Mouse (Mus musculus): ENCODE measurements around the gene Wfdc16.

Wfdc16 gene

GRCm38 (mm10) chr2:164638696-164639095 lies at the start of gene Wfdc16:
TSS of gene Wfdc16 (minus strand) at chr2:164638796.
- no peak for DNase-seq

GRCm38 (mm10) chr2:164684807-164685206 lies 46.2 kb upstream of the Wfdc16 start, which contains the start of gene Wfdc13:
TSS of gene Wfdc13 (plus strand) at chr2:164685107.
- no peak for DNase-seq

- no peak for DNase-seq
Measured at GRCm38 (mm10) chr2:164679906-164680305, 41.3 kb upstream of the Wfdc16 start.

- DNase-seq, result peak; percentile 49 to 50
Measured at GRCm38 (mm10) chr2:164678848-164679625, 40.4 kb upstream of the Wfdc16 start.

GRCm38 (mm10) chr2:164676916-164677685 lies 38.5 kb upstream of the Wfdc16 start:
- no peak for DNase-seq

- no peak for DNase-seq
Measured at GRCm38 (mm10) chr2:164676103-164676502, 37.5 kb upstream of the Wfdc16 start.

GRCm38 (mm10) chr2:164673987-164674386 lies 35.4 kb upstream of the Wfdc16 start, which contains the start of gene Wfdc11:
TSS of gene Wfdc11 (minus strand) at chr2:164674087.
- DNase-seq, result no peak

- DNase-seq, result no peak
Measured at GRCm38 (mm10) chr2:164670938-164671337, 32.3 kb upstream of the Wfdc16 start.

- no peak for DNase-seq
Measured at GRCm38 (mm10) chr2:164670261-164670660, 31.7 kb upstream of the Wfdc16 start.

- DNase-seq, result no peak
Measured at GRCm38 (mm10) chr2:164664851-164665250, 26.3 kb upstream of the Wfdc16 start.

GRCm38 (mm10) chr2:164656483-164656882 lies 17.9 kb upstream of the Wfdc16 start, which contains the start of gene Wfdc9:
TSS of gene Wfdc9 (minus strand) at chr2:164656583.
- no peak for DNase-seq

- DNase-seq, result peak; percentile 18 to 33
Measured at GRCm38 (mm10) chr2:164655858-164656257, 17.3 kb upstream of the Wfdc16 start, which contains the start of gene Wfdc10. TSS of gene Wfdc10 (plus strand) at chr2:164656046.

- DNase-seq, result no peak
Measured at GRCm38 (mm10) chr2:164641881-164642673, 3.5 kb upstream of the Wfdc16 start.

- DNase-seq, result no peak
Measured at GRCm38 (mm10) chr2:164641129-164641528, 2.5 kb upstream of the Wfdc16 start.

GRCm38 (mm10) chr2:164635266-164635665 lies 3.3 kb downstream of the Wfdc16 start:
- DNase-seq, result no peak

- DNase-seq, result no peak
Measured at GRCm38 (mm10) chr2:164621775-164622174, 16.8 kb downstream of the Wfdc16 start.

GRCm38 (mm10) chr2:164619050-164619449 lies 19.5 kb downstream of the Wfdc16 start:
- no peak for DNase-seq

- DNase-seq, result no peak
Measured at GRCm38 (mm10) chr2:164615386-164615785, 23.2 kb downstream of the Wfdc16 start.

- DNase-seq, result peak in 1 of 2 experiments; percentile 11
Measured at GRCm38 (mm10) chr2:164613471-164613870, 25.1 kb downstream of the Wfdc16 start, which contains the start of the genes Wfdc6b and Wfdc8. TSS of gene Wfdc6b (plus strand) at chr2:164613522. TSS of gene Wfdc8 (minus strand) at chr2:164613626.

- DNase-seq, result no peak
Measured at GRCm38 (mm10) chr2:164608781-164609180, 29.8 kb downstream of the Wfdc16 start.

GRCm38 (mm10) chr2:164604411-164604810 lies 34.2 kb downstream of the Wfdc16 start:
- no peak for DNase-seq

- no peak for DNase-seq
Measured at GRCm38 (mm10) chr2:164603482-164603881, 35.1 kb downstream of the Wfdc16 start.

GRCm38 (mm10) chr2:164600179-164600578 lies 38.4 kb downstream of the Wfdc16 start:
- DNase-seq, result no peak
